Mouse (Mus musculus): ENCODE measurements around the gene Gys1.

- no peak for TF ChIP-seq CTCF (IDR thresholded peaks at IDR 0.05; ENCODE audit: borderline replicate concordance, control insufficient read depth, extremely low read depth, insufficient read depth, low read length, poor library complexity)
- no peak for TF ChIP-seq POLR2A (IDR thresholded peaks at IDR 0.05; ENCODE audit: control insufficient read depth, extremely low read depth, insufficient read depth, low read length, poor library complexity)
These were observed 30.9 kb upstream of the Gys1 start for GRCm38 (mm10) chr7:45403532-45404261.
